Comparison of ENCODE assay signal across 9 mouse cellular contexts in the genomic region with DNA sequence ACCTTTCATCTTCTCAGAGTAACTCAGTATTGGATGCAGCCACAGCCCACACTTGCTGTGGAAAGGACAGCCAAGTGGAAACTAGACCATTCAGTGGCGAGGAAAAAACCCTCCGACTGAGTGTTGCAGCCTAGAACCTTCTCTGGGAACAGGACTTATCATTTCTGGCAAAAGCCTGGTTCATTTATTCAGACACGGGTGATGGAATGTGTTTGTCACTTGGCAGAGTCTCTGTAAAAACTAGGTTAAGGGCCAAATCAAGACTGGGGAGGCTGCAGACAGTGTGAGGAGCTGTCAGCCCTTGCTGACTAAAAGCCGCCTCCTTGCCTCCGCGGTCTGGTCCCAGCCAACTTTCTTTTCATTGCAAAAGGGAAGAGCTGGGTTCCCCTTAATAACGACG.
DNase-seq lines count a peak whose midpoint lies in the region; ATAC-seq and TF ChIP-seq lines count a peak whose summit lies in the region.
"Had no signal": no experiment of that assay in that cellular context is flagged by ENCODE, and none has a peak within 500 bp of the region (broad histone marks: within the 10 kb centered on the region; RNA-seq: fewer than 3 reads in every experiment).

No protein-coding gene starts in this region.

- no peaks in the 10 kb centered on the region for H3K9me3 ChIP-seq in heart, embryonic 12.5 days (replicated peaks)

- H3K27ac ChIP-seq in heart, adult 2 months, result peak overlapping the region; percentile 54
- H3K27ac ChIP-seq in heart, embryonic 12.5 days (ENCODE audit: poor library complexity, severe bottlenecking), result no peak overlapping the region
- peak overlapping the region; percentile 95 for H3K27ac ChIP-seq in embryonic fibroblast, embryonic 13.5 days (ENCODE audit: insufficient read depth, low read length)

- no peaks in the 10 kb centered on the region for H3K79me2 ChIP-seq in heart, adult 2 months (replicated peaks; ENCODE audit: control insufficient read depth, insufficient read depth, low read length)

- WGBS in heart, adult 2 months, result 29% methylated on average over 8 of the region's 8 CpGs
- 54% methylated on average over 8 of the region's 8 CpGs for WGBS in heart, embryonic 12.5 days

- intact Hi-C loops in heart, adult 2 months (cut with DNase I), result loop anchor here (5.0 kb wide), 3 partner anchors 72 to 267 kb away; no protein-coding TSS in a partner anchor
- intact Hi-C loops in left cerebral cortex, postnatal 10 days (cut with DNase I), result no loop called here

- H3K27me3 ChIP-seq in heart, adult 2 months (ENCODE audit: control insufficient read depth, insufficient read depth, low read length), result no peaks in the 10 kb centered on the region
- no peaks in the 10 kb centered on the region for H3K27me3 ChIP-seq in heart, embryonic 12.5 days (replicated peaks)

- peak; percentile 51 to 81 for DNase-seq in heart, adult 2 months
- peak; percentile 66 for DNase-seq in adrenal gland, adult 8-10 months
- DNase-seq in kidney, postnatal 4 days, result peak; percentile 36 to 44
- no peak for DNase-seq in c-Kit-positive CD71-positive TER-119-positive erythroid progenitor cells, embryonic 14.5 days (ENCODE audit: low spot score)
- no peak for DNase-seq in left cerebral cortex, postnatal 10 days (ENCODE audit: extremely low spot score in 1 of 2, low spot score in 2 of 2)
- no peak for DNase-seq in urinary bladder, adult 2 months (ENCODE audit: low spot score)

- TF ChIP-seq EP300 in heart, adult 2 months (IDR thresholded peaks at IDR 0.05; ENCODE audit: insufficient read depth, low read depth, low read length), result peak; percentile 64; the same call in 1 of the 2 replicates

- H3K9ac ChIP-seq in heart, adult 2 months (ENCODE audit: low read depth, low read length), result no peak overlapping the region
- no peak overlapping the region for H3K9ac ChIP-seq in heart, embryonic 12.5 days

- H3K36me3 ChIP-seq in heart, adult 2 months (ENCODE audit: control insufficient read depth, insufficient read depth, low read length), result no peaks in the 10 kb centered on the region; the same call in none of the 2 replicates
- H3K36me3 ChIP-seq in heart, embryonic 12.5 days, result no peaks in the 10 kb centered on the region

- peaks cover 8% of the 10 kb centered on the region for H3K4me1 ChIP-seq in heart, adult 2 months (ENCODE audit: control insufficient read depth, insufficient read depth, low read length)
- H3K4me1 ChIP-seq in heart, embryonic 12.5 days (replicated peaks), result peaks cover 18% of the 10 kb centered on the region; the same call in 1 of the 2 replicates
- peaks cover 16% of the 10 kb centered on the region for H3K4me1 ChIP-seq in embryonic fibroblast, embryonic 13.5 days (ENCODE audit: control insufficient read depth, insufficient read depth, low read length)

- no peak overlapping the region for H3K4me2 ChIP-seq in heart, embryonic 12.5 days

- no peak for ATAC-seq in heart, embryonic 12.5 days (ENCODE audit: insufficient number of reproducible peaks, low FRiP score)
- ATAC-seq: inflammation-experienced regulatory T-cells, adult 6 months had no signal

- peak overlapping the region; percentile 8; the same call in 1 of the 2 replicates for H3K4me3 ChIP-seq in heart, adult 2 months
- no peak overlapping the region for H3K4me3 ChIP-seq in heart, embryonic 12.5 days
- H3K4me3 ChIP-seq in embryonic fibroblast, embryonic 13.5 days (ENCODE audit: insufficient read depth, low read length), result no peak overlapping the region

- TF ChIP-seq CTCF in heart, adult 2 months (IDR thresholded peaks at IDR 0.05), result no peak
- no peak for TF ChIP-seq CTCF in embryonic fibroblast, embryonic 13.5 days (IDR thresholded peaks at IDR 0.05; ENCODE audit: borderline replicate concordance, insufficient read depth, low read length)

- TF ChIP-seq POLR2A in heart, adult 2 months (IDR thresholded peaks at IDR 0.05; ENCODE audit: insufficient read depth, low read depth, low read length), result no peak; the same call in 1 of the 2 replicates
- no peak for TF ChIP-seq POLR2A in embryonic fibroblast, embryonic 13.5 days (IDR thresholded peaks at IDR 0.05; ENCODE audit: low read depth, low read length)

Comparison
In these comparisons a context has a peak if more than half of its experiments do, and no peak if none do; other contexts are left out.
1. DNase-seq: peak in heart, adult 2 months (2 of 2), adrenal gland, adult 8-10 months (single experiment) and kidney, postnatal 4 days (2 of 2); none in c-Kit-positive CD71-positive TER-119-positive erythroid progenitor cells, embryonic 14.5 days (single experiment), left cerebral cortex, postnatal 10 days (0 of 2) and urinary bladder, adult 2 months (single experiment).